Mouse (Mus musculus) cortical plate, adult 2 months (tissue): ENCODE results near the gene Tesmin.

ENCODE experiments used
- CTCF ChIP-seq: fragments of 200-500 bp; IDR thresholded peaks from 2 replicates; pipeline ENCODE4 v1.5.1; 2011; ENCODE audit warnings: mild to moderate bottlenecking, control low read depth, low read length; ENCODE audit not compliant: insufficient read depth; ENCODE audit errors: extremely low read depth
- POLR2A ChIP-seq: fragments of 200-500 bp; IDR thresholded peaks from 2 replicates; pipeline ENCODE4 v1.6.1; 2011; ENCODE audit warnings: mild to moderate bottlenecking, low read length, control low read depth; ENCODE audit not compliant: insufficient read depth; ENCODE audit errors: extremely low read depth

DNA sequence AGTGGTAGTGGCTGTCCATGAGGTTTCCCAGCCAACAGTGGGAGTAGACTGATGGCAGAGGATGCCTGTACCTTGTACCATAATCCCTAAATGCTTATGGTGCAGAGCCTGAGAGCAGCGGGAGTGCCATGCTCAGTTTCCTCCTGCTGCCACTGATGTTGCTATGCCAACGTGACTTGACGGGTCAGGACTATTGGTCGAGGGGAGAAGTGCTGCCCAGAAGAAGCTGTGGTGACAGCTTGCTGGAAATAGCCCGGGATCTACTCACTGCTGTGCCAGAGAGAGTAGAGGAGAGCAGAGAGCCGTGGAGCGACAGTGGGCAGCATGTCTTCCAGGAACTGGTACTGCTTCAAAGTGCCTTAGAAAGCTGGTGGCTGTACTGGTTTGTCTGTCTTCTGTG, 13.3 kb downstream of the Tesmin start:
- TF ChIP-seq POLR2A: no peak
- no peak for TF ChIP-seq CTCF
